ENCODE assay signal across 20 mouse cellular contexts in the genomic region with DNA sequence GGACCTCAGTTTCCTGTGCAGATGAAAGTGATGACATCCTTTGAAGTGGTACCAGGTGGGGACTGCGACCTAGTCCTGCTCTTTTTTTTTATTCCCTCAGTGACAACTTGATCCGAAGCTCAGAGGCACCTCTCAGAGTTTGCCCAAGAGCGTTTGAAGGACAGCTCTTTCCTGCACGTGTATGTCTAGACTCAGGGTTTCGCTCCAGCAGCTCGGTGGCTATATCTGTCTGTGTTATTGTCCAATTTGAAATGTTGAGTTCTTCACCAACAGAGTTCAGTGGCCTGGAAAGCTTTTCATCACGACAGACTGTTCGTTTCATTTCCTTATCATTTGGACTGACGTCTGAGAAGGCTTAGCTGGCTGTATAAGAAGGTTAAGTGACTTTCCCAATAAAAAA. TPM values are rescaled to one million over a fixed set of nuclear protein-coding genes. Genes with fewer than 3 reads are reported as not detected.
"Had no signal": no experiment of that assay in that cellular context is flagged by ENCODE, and none has a peak within 500 bp of the region (broad histone marks: within the 10 kb centered on the region; RNA-seq: fewer than 3 reads in every experiment).

No protein-coding gene starts in this region.

- ATAC-seq: lung, postnatal 0 days; midbrain, embryonic 13.5 days had no signal

- H3K9ac ChIP-seq: liver, embryonic 15.5 days; midbrain, embryonic 13.5 days; neural tube, embryonic 15.5 days had no signal

- H3K27me3 ChIP-seq: midbrain, embryonic 13.5 days; neural tube, embryonic 15.5 days had no signal

- H3K9me3 ChIP-seq: limb, embryonic 10.5 days; liver, embryonic 15.5 days; midbrain, embryonic 13.5 days; neural tube, embryonic 15.5 days had no signal

- H3K36me3 ChIP-seq: limb, embryonic 10.5 days; liver, embryonic 15.5 days; midbrain, embryonic 13.5 days; neural tube, embryonic 15.5 days had no signal

- H3K4me3 ChIP-seq: left cerebral cortex, adult 2 months; limb, embryonic 10.5 days; liver, embryonic 15.5 days; midbrain, embryonic 13.5 days; myocyte; neural tube, embryonic 15.5 days had no signal

- H3K4me1 ChIP-seq: limb, embryonic 10.5 days; liver, embryonic 15.5 days had no signal

- H3K27ac ChIP-seq: left cerebral cortex, adult 2 months; limb, embryonic 10.5 days; liver, embryonic 15.5 days; midbrain, embryonic 13.5 days; neural tube, embryonic 15.5 days; stomach, postnatal 0 days had no signal

- H3K4me2 ChIP-seq: liver, embryonic 11.5 days; liver, embryonic 15.5 days; midbrain, embryonic 13.5 days; neural tube, embryonic 15.5 days had no signal

- DNase-seq: kidney, postnatal 25 days; lung, adult 2 months; lung, postnatal 36 days; right cerebral cortex, adult 18-20 months; right cerebral cortex, postnatal 25 days; thymus, postnatal 4 days had no signal

RNA-seq across cellular contexts. Expression of a gene that starts 15.4 kb away (rescaled TPM):
- total RNA-seq: layer of hippocampus, postnatal 25 days; left cerebral cortex, postnatal 14 days; megakaryocyte progenitor cell, adult 5-6 weeks had no signal
- polyA plus RNA-seq: limb, embryonic 14.5 days; lung, adult 2 months; lung, postnatal 0 days; myocyte; neural tube, embryonic 11.5 days; stomach, postnatal 0 days had no signal

RNA-seq across cellular contexts. Expression of a gene that starts 18.2 kb away (rescaled TPM):
- total RNA-seq: layer of hippocampus, postnatal 25 days; left cerebral cortex, postnatal 14 days; megakaryocyte progenitor cell, adult 5-6 weeks had no signal
- polyA plus RNA-seq: limb, embryonic 10.5 days; midbrain, embryonic 13.5 days; myocyte; neural tube, embryonic 11.5 days; neural tube, embryonic 15.5 days had no signal
